Mouse (Mus musculus) heart, postnatal 10 days (tissue): Measurements from ENCODE around the gene Sp2. TPM values are rescaled to one million over a fixed set of nuclear protein-coding genes. Genes with fewer than 3 reads are reported as not detected.

Experiments used
- DNase-seq, 2 experiments: peaks; one replicate each; pipeline ENCODE4 v3.0.0; 2021
- intact Hi-C: fragments of 180-260 bp; cut with DNase I; formaldehyde crosslinking; loops from one replicate; pipeline ENCODE4 v1.15.1; 2025
- total RNA-seq, 2 experiments: library from RNA; stranded (reverse); gene quantifications; 2 replicates each; pipeline ENCODE4 v1.2.3; 2021

Gene Sp2
- total RNA-seq, 2 experiments from 2014 or later: 15.0 to 16.1 TPM

DNA sequence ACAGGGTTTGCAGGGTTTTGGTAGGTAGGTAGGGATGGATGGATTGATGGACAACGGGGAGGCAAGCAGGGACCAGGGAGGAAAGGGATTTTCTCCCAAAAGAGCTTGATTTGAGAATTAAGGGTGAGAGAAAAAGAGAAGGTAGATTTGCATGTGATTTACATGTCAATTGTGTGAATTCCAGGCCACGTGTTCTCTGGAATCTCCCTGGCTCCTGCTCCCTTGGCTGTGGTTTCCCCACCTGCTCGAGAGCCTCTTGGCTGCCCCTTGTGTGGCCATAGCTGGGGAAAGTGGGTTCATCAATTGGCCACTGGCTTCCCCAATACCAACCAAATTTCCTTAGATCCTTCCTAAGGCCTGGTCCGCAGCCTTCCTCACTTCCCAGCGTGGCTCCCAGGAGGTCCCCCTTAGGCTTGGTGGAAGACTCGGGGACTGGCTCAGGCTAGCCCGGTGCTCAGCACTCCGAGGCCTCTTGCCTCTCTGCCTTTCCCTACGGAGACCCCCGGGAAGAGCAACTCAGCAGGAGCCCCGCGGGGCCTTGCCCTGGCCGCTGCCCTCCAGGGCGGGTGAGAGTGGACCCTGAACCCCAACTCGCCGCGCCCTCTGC is 14.1 kb upstream of the Sp2 start:
- intact Hi-C loops: no loop called here
- DNase-seq: no peak

DNA sequence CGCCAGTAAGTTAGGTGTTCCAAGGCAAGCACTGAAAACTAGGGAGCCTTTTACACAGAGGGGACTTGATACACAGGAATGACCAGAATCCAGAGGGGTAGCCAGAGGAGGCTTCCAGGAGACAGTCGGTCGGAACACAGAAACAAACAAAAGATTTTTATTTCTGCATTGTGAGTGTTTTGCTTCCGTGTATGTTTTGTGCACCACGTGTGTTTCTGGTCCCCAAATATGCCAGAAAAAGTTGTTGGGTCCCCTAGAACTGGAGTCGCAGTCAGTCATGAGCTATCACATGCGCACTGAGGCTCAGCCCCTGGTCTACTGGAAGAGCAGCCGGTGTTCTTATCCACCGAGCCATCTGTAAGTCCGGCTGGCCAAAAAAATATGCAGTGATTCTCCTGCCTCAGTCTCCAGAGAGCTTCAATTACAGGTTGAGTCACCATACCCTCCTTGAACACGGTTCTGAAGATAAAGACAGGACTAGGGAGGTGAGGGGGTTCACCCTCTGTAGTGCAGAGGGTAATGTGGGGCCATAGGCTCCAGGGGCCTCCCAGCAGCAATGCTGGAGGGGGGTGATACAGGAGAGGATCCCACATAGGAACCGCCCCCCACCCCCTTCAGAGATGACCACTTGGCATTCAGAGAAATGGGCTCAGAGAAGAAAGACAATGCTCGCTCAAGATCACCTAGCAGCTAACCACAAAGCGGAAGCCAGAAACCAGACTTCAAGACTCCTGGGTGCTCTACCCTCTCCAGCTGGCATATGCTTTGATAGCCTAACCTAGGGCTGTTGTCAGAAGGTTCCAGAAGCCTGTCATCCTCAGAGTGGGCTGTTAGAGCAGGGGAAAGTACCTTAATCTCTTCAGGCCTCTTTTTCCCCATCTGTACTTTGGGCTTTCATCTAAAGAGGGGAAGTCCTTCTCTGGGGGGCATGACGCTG is 13.3 kb upstream of the Sp2 start:
- intact Hi-C loops: no loop called here

DNA sequence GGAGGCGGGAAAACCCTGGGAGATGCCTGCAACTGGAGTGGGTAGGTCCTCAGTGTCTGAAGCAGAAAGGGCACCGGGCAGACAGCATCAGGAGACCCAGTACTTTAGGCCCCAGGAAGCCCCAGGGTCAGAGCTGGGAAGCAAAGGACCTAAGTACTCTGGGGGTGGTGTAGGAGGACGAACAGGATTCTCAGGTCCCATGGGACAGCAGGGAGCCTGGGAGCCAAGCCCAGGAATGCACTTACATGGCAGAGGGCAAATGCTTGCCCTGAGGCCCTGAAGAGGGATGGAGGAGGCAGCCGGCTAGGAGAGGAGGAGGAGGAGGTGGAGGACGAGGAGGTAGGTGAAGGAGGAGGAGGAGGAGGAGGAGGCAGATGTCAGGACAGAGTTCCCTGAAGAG is 12.3 kb upstream of the Sp2 start:
- no peak for DNase-seq

More for the DNA sequence above, 13.3 kb upstream of the Sp2 start:
- no peak for DNase-seq

DNA sequence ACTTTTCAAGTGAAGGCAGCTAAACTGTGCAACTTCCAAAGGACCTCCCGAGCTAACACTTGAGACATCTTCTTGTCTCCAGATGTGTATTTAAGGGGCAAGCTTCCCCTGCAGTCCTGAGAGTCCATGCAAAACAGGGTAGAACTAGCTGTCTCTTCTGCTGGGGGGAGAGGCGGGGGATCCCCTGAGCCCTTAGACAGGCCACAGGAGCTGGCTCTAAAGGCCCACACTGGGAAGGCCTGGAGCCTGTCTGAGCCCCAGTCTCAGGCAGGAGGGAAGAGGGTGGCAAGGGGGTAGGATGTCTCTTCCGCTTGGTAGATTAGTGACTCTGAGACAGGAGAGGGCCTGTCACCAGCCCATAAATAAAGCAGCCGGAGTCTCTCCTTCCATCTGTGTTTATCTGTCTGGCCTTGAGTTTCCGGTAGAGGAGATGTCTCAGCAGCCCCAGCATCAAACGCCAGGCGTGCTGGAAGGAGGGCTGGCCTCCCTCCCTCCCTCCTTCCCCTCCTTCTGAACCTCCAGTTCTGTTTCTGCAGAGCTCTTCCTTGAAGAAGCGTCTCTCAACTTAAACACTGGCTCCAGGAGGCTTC is 10.1 kb upstream of the Sp2 start:
- no peak for DNase-seq
- intact Hi-C loops: no loop called here

More for the DNA sequence above, 12.3 kb upstream of the Sp2 start:
- intact Hi-C loops: no loop called here

DNA sequence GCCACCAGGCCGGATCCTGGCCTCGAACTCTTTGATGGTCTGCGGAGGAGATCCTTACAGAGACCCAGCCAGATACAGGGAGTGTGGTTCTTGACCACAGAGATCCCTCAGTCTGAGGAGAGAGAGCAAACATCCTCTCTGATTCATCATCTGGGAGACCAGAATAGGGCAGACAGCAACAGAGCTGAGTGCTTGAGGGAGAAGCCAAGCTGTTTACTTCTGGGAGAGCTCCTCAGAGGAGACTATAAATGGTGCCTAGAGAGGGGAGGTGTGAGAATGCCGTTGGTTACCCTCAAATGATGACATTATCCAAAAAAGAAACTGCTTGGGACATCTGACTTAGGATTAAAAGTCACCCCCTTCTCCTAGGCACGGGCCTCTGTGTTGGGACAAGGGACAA is 8.7 kb upstream of the Sp2 start:
- intact Hi-C loops: no loop called here

DNA sequence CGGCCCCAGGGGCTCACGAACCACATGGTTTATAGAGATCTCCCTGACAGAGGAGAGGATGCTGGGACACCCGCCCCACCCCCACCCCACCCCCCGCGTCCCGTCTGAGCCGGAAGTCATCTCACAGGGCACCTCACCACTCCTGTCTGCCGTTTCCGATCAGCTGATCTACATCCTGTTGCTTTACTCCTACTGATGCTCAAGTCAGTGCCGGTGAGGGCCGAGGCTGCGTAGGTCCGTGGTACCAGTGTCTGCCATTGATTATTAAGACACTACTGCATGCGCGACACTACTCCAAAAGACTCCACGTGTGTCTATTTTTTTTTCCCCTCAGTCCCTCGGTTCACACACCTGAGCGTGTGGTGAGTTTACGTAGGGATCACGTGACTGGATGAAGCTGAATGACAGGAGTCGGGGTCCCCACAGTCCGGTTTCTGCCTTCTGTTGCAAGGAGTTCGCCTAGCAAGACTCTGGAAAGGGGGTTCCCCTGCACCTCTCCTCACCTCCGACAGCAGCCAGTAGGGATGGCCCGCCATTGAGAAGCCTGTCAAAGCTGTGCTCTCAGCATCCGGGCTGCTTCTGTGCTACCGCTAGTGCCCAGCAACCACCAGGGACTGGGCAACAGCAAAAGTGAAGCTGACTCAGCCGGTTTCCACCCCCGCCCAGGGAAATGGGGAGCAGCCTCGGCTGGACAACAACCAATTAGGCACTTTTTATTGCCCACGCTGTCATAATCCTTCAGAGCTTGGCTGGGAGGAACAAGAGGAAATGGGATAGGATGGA is 5.3 kb upstream of the Sp2 start:
- DNase-seq: peak in 1 of 2 experiments; percentile 20
- intact Hi-C loops: loop anchor here (10.0 kb wide), 1 partner anchor 187 kb away; no protein-coding TSS in a partner anchor

More for the DNA sequence above, 8.7 kb upstream of the Sp2 start:
- no peak for DNase-seq

DNA sequence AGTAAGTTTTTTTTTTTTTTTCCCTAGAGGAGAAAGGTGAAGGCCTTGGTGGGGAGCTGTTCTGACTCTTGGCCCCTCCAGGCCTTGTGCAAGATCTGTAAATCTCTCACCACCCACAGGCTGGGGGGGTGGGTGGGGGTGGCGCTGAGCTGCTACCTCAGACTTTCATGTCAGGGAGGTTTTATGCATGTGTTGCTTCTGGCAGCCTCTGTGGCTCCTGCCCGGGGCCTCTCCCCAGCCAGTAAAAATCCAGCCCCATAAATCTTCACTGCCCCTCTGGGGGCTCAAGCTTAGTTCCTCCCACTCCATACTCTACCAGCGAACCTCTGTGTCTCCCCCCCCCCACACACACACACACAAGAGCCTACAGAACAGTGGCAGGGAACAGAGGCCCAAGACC is 3.7 kb upstream of the Sp2 start:
- DNase-seq: no peak
- intact Hi-C loops: loop anchor here (10.0 kb wide), 1 partner anchor 188 kb away; no protein-coding TSS in a partner anchor

DNA sequence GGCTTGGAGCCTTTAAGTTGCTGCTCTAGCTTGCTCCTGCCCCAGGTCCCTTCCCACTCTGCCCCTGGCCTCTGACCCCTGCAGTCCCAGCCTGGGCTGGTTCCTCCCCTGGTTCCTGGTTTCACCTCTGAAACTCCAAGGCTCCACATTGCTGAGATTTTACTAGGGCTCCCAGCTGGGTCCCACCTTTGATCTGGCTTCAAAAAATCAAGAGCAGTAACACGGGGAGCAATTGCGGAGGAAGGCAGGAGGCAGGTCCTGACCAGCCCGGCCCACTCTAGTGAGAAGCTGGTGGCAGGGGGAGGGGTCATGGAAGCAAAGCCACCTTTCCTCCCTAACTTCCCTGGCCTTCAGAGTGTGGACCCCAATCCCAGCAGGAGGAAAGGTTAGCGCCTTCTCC is 2.1 kb upstream of the Sp2 start:
- no peak for DNase-seq
- intact Hi-C loops: loop anchor here (10.0 kb wide), 1 partner anchor 190 kb away; no protein-coding TSS in a partner anchor

DNA sequence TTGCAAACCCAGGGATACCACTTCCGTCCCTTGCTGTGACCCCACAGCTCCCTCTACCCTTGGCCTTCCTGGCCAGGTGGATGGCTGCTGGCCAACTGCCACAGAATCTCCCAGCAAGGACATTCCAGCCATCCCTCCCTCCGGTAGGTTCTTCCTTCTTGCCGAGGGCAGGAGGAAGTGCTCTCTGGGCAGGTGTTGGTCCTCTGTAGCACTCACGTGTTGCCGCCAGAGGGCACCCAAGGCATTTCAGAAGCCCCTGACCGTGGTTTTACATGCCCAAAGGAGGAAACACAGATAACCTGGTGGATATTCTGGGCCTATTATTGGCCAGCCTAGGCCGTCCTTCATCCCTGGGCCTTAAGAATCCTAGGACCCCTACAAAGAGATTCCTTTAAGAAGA is 404 bp downstream of the Sp2 start:
- peak; percentile 84 to 88 for DNase-seq
- intact Hi-C loops: loop anchor here (1.0 to 10.0 kb wide), 2 partner anchors 44 to 192 kb away; no protein-coding TSS in a partner anchor

DNA sequence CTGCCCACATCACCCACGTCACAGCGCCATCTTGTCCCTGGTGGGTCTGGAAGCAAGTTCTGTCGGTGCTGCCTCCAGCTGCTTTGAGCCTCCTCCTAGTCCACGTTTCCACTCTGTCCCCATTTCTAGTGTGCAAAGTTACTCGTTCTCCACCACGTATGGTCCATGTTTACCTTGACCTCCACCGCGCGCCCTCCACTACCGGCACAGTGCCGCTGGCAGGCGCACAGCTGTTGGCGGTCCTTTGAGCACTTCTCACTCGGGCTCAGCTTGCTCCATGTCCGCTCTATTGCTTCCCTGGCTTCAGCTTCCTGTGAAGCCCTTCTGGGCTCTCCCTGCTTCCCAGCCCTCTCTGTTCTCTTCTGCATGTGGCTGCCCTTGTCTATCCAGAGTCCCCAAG is 1.3 kb downstream of the Sp2 start:
- intact Hi-C loops: loop anchor here (10.0 kb wide), 1 partner anchor 193 kb away; no protein-coding TSS in a partner anchor
- no peak for DNase-seq

DNA sequence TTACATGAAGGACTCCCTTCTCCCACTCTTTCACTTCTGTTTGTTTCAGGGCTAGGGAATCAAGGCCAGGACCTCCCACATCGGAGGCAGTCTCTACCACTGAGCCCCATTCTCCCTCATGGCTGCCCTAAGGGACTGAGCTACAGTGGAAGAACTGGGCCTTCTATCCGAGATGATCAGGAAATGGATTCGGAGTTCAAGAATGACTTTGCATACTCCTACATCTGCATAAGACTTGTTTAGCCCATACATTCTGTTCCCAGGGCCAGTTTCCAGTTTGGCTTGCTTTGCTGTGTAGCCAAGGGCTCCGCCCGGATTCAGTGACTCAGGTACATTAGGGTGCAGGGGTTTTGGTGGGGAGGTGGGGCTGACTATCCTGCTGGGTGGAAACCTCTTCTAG is 2.7 kb downstream of the Sp2 start:
- DNase-seq: no peak
- intact Hi-C loops: loop anchor here (10.0 kb wide), 1 partner anchor 195 kb away; no protein-coding TSS in a partner anchor

DNA sequence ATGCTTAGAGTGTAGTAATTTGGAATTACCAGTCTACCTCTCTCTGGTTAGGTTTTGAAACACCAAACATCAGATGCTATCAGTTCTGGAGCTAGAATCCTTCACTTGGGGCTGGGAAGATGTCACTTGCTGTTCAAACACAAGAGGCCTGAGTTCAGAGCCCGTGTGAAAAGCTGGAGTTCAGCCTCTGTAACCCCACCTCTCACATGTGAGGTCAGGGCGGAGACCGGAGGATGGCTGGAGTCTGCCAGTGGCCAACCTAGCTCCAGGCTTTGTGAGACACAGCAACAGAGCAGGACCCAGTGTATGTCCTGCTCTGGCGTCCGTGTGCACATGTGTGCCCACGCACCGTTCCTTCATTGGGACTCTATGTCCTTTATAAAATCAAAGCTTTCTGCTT is 3.4 kb downstream of the Sp2 start:
- DNase-seq: no peak
- intact Hi-C loops: no loop called here

DNA sequence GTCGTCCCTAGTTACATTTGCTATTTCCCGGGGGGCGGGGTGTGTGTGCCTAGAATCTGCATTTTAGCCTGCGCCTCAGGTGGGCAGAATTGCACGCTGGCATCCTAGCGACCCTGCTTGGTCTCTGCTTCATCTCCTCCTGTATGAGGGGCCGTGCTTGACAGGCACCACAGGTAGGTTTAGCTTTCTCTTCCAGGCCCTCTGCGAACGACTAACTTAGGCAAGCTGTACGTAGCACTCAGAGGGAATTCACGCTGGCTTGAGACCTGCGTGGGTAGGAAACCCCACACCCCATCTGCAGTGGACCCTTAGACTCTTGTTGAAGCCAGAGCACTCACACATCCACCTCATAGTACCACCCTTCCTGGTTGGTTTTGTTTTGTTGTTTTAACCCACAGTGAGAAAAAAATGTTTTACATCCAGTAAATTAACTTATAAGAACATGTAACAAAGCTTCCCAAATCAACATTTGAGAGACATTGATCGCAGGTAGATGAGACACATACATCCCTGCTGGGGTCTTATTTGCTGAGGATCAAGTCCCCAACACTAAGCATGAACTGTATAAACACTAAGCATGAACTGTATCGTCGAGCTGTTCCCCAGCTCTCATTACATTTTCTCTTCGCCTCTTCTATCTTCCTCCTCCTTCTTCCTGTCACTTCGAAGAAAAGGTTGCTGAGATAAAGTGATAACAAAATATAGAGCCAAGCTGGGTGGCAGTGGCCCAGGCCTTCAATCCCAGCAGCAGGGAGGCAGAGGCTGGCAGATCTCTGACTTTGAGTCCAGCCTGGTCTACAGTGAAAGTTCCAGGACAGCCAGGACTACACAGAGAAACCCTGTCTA is 4.1 kb downstream of the Sp2 start:
- DNase-seq: no peak
- intact Hi-C loops: no loop called here

DNA sequence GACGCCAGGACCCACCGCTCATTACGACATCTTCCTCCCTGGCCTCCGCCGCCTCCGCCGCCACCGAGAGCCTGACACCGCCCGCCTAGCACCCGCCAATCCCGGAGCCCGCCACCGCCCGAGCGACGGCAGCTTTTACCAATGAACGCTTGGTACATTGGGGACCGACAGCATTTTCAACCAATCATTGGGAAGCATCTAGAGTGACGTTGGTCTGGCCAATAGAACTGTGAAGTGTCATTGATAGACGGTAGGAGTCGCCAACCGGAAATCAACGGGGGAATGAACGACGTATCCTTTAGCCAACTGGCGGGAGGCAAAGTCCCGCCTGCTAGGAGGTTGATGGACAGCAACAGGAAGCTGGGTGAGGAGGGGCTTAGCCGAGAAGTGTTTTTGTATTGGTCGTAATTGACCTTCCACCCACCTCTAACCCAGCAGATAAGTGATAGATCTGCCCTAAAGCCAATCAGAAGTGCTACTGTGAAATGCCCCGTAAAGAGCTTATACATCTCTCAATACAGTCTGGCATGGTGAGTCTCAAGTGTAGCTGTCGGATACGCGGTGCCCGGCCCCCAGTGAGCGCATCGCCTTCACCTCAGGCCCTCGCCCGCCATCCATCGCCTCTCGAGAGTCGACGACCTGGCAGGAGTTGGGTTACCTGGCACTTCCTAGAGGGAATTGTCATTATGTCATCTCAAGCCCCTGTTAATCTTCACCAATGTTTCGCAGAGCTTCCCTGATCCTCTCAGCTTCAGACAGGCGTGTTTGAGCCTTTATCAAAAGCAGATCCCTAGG is 5.0 kb downstream of the Sp2 start:
- peak; percentile 99 to 100 for DNase-seq
- intact Hi-C loops: no loop called here

DNA sequence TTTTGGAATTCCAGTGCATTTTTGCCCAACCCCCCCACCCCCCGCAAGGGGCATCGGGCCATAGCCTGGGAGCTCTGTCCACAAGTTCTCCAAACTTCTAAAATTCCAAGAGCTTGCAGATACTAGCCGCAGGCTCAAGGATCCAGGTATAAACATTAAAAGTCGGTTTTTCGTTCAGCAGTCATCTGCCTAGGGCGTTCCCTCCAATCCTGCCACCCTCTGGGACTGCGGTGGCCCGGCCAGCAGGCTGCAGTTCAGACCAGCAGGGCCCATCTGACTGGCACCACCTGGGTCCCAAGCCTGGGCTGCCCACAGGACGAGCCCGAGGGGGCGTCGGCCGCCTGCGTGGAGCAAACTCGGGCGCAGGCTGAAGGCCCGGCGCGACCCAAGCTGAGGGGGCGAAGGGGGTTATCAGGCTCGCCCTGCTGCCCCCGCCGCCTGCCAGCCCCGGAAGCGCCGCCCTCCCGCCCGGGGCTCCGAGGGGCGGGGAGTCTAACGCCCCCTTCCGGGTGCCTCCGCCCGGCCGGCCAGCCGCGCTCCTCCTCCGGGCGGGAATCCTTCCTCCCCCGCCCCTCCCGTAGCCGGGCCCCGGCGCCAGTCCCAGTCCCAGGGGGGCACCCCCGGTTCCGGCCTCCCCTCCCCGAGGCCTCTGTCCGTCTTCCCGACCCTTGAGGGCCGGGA is 5.7 kb downstream of the Sp2 start:
- intact Hi-C loops: no loop called here
- DNase-seq: peak; percentile 91 to 93

DNA sequence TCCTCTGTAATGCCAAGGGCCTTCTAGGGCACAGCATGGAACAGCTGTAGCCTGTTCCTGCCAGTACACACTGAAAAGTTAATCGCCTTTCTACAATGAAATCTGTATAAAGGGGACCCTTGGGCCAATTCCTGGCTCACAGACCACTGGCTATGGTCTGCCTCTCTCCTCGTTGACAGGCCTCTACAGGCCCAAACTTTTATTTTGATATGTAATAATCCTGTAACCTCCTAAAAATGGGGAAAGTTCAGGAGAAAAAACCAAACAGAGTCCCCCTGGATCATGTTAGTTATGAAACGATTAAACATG is 6.4 kb downstream of the Sp2 start:
- intact Hi-C loops: no loop called here
- no peak for DNase-seq

DNA sequence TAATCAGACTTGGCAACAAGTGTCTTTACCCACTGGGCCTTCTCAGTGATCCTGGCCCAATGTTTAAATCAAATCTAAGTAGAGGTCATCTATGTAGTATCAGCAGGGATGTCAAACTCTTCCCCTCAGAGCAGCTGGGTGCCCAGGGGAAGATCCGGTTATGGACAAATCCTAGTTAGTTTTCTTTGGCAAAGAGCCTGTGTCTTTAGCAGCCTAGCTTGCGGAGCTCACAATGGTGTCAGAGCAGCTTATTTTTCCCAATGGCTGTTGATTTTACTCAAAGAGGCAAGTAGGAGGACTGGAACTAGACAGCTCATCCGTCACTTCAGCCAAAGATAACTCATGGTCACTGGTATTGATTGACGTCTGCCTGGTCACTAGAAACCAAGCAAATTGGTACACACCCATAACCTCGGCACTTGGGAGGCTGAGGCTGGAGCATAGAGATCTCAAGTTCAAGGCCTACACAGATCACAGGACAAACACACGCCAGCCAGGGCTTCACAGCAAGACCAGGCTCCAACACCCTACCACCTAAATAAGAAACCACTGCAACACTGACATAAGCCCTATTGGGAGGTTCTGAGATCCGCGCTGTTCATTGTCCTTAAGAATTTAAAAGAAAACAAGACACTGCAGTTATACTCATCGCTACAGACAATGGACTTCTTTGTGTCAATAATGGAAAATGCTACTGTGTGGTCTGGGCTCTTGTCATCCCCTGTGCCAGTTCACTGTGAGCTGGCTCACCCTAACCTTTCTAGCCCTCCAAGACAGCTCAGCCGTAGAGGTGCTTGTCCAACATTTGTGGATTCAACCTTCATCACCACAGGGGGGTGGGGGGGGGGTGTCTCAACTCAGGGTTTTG is 7.0 kb downstream of the Sp2 start:
- intact Hi-C loops: no loop called here
- peak in 1 of 2 experiments; percentile 27 for DNase-seq
